Mouse (Mus musculus): ENCODE data around the gene Rsph14. TPM values are rescaled to one million over a fixed set of nuclear protein-coding genes. Genes with fewer than 3 reads are reported as not detected.

Rsph14 gene
- total and polyA plus RNA-seq, 3 experiments, result not detected

DNA sequence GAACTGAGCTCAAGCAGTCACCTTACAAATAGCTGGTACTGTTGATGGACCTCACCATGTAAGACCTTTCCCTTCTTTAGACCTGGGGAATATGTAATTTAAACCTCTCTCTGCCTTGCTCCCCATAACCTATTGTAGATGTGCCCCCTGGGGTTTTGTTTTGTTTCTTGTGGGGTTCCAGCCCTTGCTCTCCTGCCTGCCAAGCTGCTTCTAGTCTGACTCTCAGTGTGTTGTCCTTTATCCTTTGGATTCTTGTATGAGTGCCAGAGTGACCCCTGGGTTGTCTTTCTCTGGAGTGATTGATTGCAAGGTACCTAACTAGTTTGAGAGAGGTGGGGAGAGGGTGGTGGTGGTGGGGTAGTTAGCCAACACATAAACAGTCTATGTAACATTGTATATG lies 35.1 kb upstream of the Rsph14 start:
- TF ChIP-seq POLR2AphosphoS2 (IDR thresholded peaks at IDR 0.05; ENCODE audit: low read length), result no peak
- no peak for TF ChIP-seq MEF2A (IDR thresholded peaks at IDR 0.05; ENCODE audit: extremely low read depth, insufficient replicate concordance, low read depth, low read length, poor library complexity, severe bottlenecking)
- TF ChIP-seq NRF1 (IDR thresholded peaks at IDR 0.05; ENCODE audit: insufficient read depth, low read depth, low read length, poor library complexity, severe bottlenecking), result no peak
- TF ChIP-seq TCF12 (IDR thresholded peaks at IDR 0.05; ENCODE audit: low read depth, low read length), result no peak
- no peak for TF ChIP-seq UBTF (IDR thresholded peaks at IDR 0.05; ENCODE audit: borderline replicate concordance, insufficient read depth, low read depth, low read length)
- no peak for TF ChIP-seq GABPA (IDR thresholded peaks at IDR 0.05; ENCODE audit: low read depth, low read length)
- no peak for TF ChIP-seq CHD2 (IDR thresholded peaks at IDR 0.05; ENCODE audit: low read length)
- TF ChIP-seq ZKSCAN1 (IDR thresholded peaks at IDR 0.05; ENCODE audit: low read depth, low read length), result no peak
- no peak for TF ChIP-seq CHD1 (IDR thresholded peaks at IDR 0.05; ENCODE audit: low read depth, low read length)
- TF ChIP-seq MXI1 (IDR thresholded peaks at IDR 0.05; ENCODE audit: low read depth, low read length), result no peak
- no peak for TF ChIP-seq ZC3H11A (IDR thresholded peaks at IDR 0.05; ENCODE audit: low read depth, low read length)
- TF ChIP-seq MAX (IDR thresholded peaks at IDR 0.05; ENCODE audit: low read length), result no peak
- no peak for TF ChIP-seq NELFE (IDR thresholded peaks at IDR 0.05; ENCODE audit: low read depth, low read length)
- no peak for TF ChIP-seq SMC3 (IDR thresholded peaks at IDR 0.05; ENCODE audit: low read depth, low read length)
- TF ChIP-seq MAZ (IDR thresholded peaks at IDR 0.05; ENCODE audit: low read depth, low read length), result no peak
- no peak for TF ChIP-seq KAT2A (conservative IDR thresholded peaks at IDR 0.05; ENCODE audit: low read depth, low read length)
- no peak for TF ChIP-seq E2F4 (IDR thresholded peaks at IDR 0.05; ENCODE audit: borderline replicate concordance, low read depth, low read length)
- TF ChIP-seq POLR2AphosphoS5 (IDR thresholded peaks at IDR 0.05; ENCODE audit: borderline replicate concordance, low read depth, low read length), result no peak
- H3K9me3 ChIP-seq (replicated peaks; ENCODE audit: insufficient read depth, low read length), result no peaks in the 10 kb centered on the region
- H3K9ac ChIP-seq (ENCODE audit: control insufficient read depth, low read depth, low read length, poor library complexity, severe bottlenecking), result no peak overlapping the region
- no peaks in the 10 kb centered on the region for H3K79me2 ChIP-seq (ENCODE audit: control insufficient read depth, insufficient read depth, low read length, poor library complexity)
- no peak overlapping the region for H3K4me3 ChIP-seq (ENCODE audit: control insufficient read depth in 1 of 2, insufficient read depth in 1 of 2, low read depth in 2 of 2, low read length in 2 of 2)
- DNase-seq (ENCODE audit: low read depth, low spot score), result no peak
- H3K36me3 ChIP-seq (ENCODE audit: control insufficient read depth in 1 of 2, insufficient read depth in 2 of 2, low read length in 2 of 2), result no peaks in the 10 kb centered on the region
- no peak overlapping the region for H3K27ac ChIP-seq (ENCODE audit: control insufficient read depth, low read depth, low read length)
- H3K27me3 ChIP-seq (ENCODE audit: control insufficient read depth in 1 of 2, insufficient read depth in 2 of 2, low read length in 2 of 2), result no peaks in the 10 kb centered on the region
- no peaks in the 10 kb centered on the region for H3K4me1 ChIP-seq (ENCODE audit: control insufficient read depth in 1 of 2, insufficient read depth in 2 of 2, low read length in 2 of 2)

DNA sequence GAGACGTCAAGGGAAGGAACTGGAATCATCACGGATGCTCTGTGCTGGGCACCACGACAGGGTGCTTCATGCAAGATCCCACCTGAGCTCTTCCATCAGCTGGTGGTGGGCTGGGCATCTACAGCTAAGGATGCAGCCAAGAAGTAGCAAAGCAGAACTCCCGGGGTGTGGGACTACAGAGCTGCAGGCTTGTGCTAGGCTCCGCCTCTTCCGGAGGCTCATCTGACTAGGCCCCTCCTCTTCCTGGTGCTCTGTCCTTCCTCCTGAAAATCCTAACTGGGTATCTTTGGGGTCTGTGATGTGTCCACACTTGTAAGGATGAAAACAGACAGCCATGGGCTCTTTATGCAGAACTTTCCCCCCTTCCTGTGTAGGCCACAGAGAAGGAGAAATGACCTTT lies 33.3 kb upstream of the Rsph14 start:
- no peaks in the 10 kb centered on the region for H3K4me1 ChIP-seq (ENCODE audit: control insufficient read depth in 1 of 2, insufficient read depth in 2 of 2, low read length in 2 of 2)
- H3K9me3 ChIP-seq (replicated peaks; ENCODE audit: insufficient read depth, low read length), result no peaks in the 10 kb centered on the region
- no peaks in the 10 kb centered on the region; a peak in 1 of 4 replicates for H3K27me3 ChIP-seq (ENCODE audit: control insufficient read depth in 1 of 2, insufficient read depth in 2 of 2, low read length in 2 of 2)
- no peak overlapping the region for H3K27ac ChIP-seq (ENCODE audit: control insufficient read depth, low read depth, low read length)
- no peak for DNase-seq (ENCODE audit: low read depth, low spot score)
- no peak overlapping the region for H3K4me3 ChIP-seq (ENCODE audit: control insufficient read depth in 1 of 2, insufficient read depth in 1 of 2, low read depth in 2 of 2, low read length in 2 of 2)
- no peak overlapping the region for H3K9ac ChIP-seq (ENCODE audit: control insufficient read depth, low read depth, low read length, poor library complexity, severe bottlenecking)
- no peaks in the 10 kb centered on the region for H3K79me2 ChIP-seq (ENCODE audit: control insufficient read depth, insufficient read depth, low read length, poor library complexity)
- TF ChIP-seq ZKSCAN1 (IDR thresholded peaks at IDR 0.05; ENCODE audit: low read depth, low read length) (no peak), HCFC1 (IDR thresholded peaks at IDR 0.05; ENCODE audit: low read depth, low read length) (no peak), TBP (IDR thresholded peaks at IDR 0.05; ENCODE audit: low read depth, low read length) (no peak), CTCF (IDR thresholded peaks at IDR 0.05 in 2 of 3, conservative IDR thresholded peaks at IDR 0.05 in 1 of 3; ENCODE audit: control insufficient read depth in 1 of 3, insufficient read depth in 1 of 3, low read depth in 2 of 3, low read length in 3 of 3, poor library complexity in 1 of 3, severe bottlenecking in 1 of 3) (no peak), RCOR1 (IDR thresholded peaks at IDR 0.05; ENCODE audit: low read depth, low read length) (no peak), SMC3 (IDR thresholded peaks at IDR 0.05; ENCODE audit: low read depth, low read length) (no peak), CHD2 (IDR thresholded peaks at IDR 0.05; ENCODE audit: low read length) (no peak), MYB (IDR thresholded peaks at IDR 0.05; ENCODE audit: low read depth, low read length) (no peak), TAL1 (IDR thresholded peaks at IDR 0.05; ENCODE audit: low read length) (no peak), RAD21 (IDR thresholded peaks at IDR 0.05; ENCODE audit: low read depth, low read length) (no peak)
- no peaks in the 10 kb centered on the region for H3K36me3 ChIP-seq (ENCODE audit: control insufficient read depth in 1 of 2, insufficient read depth in 2 of 2, low read length in 2 of 2)
